Mouse (Mus musculus) monocyte, adult 2 months (primary cell): ENCODE measurements at regions not wholly inside any gene's neighbourhood (a gene's known extent, or its start where the extent isn't known, plus 50 kb on each side); places are given as distances from the start of the nearest gene placed in this dataset.
A peak's percentile ranks its signal among the peaks of the same experiment; 100 is the strongest.
"Not testable (repeated sequence)": the region's sequence is repeated elsewhere in the genome, so short reads cannot be mapped to it uniquely, and the experiment has no call there.

Source experiments
- DNase-seq, 2 experiments: peaks; one replicate each; pipeline ENCODE4 v3.0.0; 2022; ENCODE audit warnings: low spot score in 2 of 2, low read depth in 1 of 2

GRCm38 (mm10) chr4:71431245-71431929 is 326.4 kb downstream of the Gm11232 start:
- no peak for DNase-seq

GRCm38 (mm10) chr4:71422121-71422520 is 335.6 kb downstream of the Gm11232 start:
- DNase-seq = not testable (repeated sequence)

- no peak for DNase-seq
These were observed 347.9 kb downstream of the Gm11232 start for GRCm38 (mm10) chr4:71409867-71410266.

GRCm38 (mm10) chr4:71390444-71390843 is 367.3 kb downstream of the Gm11232 start:
- DNase-seq = no peak

- DNase-seq = no peak
These were observed 388.5 kb downstream of the Gm11232 start for GRCm38 (mm10) chr4:71369276-71369675.

GRCm38 (mm10) chr4:71363761-71364160 is 394.0 kb downstream of the Gm11232 start:
- DNase-seq = no peak

- DNase-seq = no peak
These were observed 400.1 kb downstream of the Gm11232 start for GRCm38 (mm10) chr4:71357626-71358025.

GRCm38 (mm10) chr4:71356714-71357113 is 401.1 kb downstream of the Gm11232 start:
- no peak for DNase-seq

GRCm38 (mm10) chr4:71356310-71356709 is 401.5 kb downstream of the Gm11232 start:
- no peak for DNase-seq

- no peak for DNase-seq
These were observed 405.9 kb downstream of the Gm11232 start for GRCm38 (mm10) chr4:71351880-71352279.

GRCm38 (mm10) chr4:71343068-71343467 is 414.7 kb downstream of the Gm11232 start:
- no peak for DNase-seq

GRCm38 (mm10) chr4:71338582-71338981 is 419.2 kb downstream of the Gm11232 start:
- no peak for DNase-seq

- no peak for DNase-seq
These were observed 425.1 kb downstream of the Gm11232 start for GRCm38 (mm10) chr4:71332672-71333071.

GRCm38 (mm10) chr4:71332018-71332417 is 425.7 kb downstream of the Gm11232 start:
- no peak for DNase-seq

- no peak for DNase-seq
These were observed 441.2 kb downstream of the Gm11232 start for GRCm38 (mm10) chr4:71316605-71317004.

GRCm38 (mm10) chr4:71307176-71307612 is 450.6 kb downstream of the Gm11232 start:
- no peak for DNase-seq

- no peak for DNase-seq
These were observed 451.1 kb downstream of the Gm11232 start for GRCm38 (mm10) chr4:71306690-71307089.

GRCm38 (mm10) chr4:71295716-71296115 is 462.0 kb downstream of the Gm11232 start:
- not testable (repeated sequence) for DNase-seq

GRCm38 (mm10) chr4:71291741-71292149 is 466.0 kb downstream of the Gm11232 start:
- DNase-seq = peak; percentile 58 to 66

- DNase-seq = peak in 1 of 2 experiments; percentile 47
These were observed 466.5 kb downstream of the Gm11232 start for GRCm38 (mm10) chr4:71291111-71291740.

GRCm38 (mm10) chr4:71283147-71283546 is 474.6 kb downstream of the Gm11232 start:
- DNase-seq = no peak

- DNase-seq = no peak
These were observed 478.1 kb downstream of the Gm11232 start for GRCm38 (mm10) chr4:71279710-71280109.

- no peak for DNase-seq
These were observed 497.9 kb downstream of the Gm11232 start for GRCm38 (mm10) chr4:71259897-71260296.
